Mouse (Mus musculus) stomach, embryonic 15.5 days (tissue): Measurements from ENCODE around the gene Napepld. TPM values are rescaled to one million over a fixed set of nuclear protein-coding genes. Genes with fewer than 3 reads are reported as not detected.
"Not testable (repeated sequence)": the region's sequence is repeated elsewhere in the genome, so short reads cannot be mapped to it uniquely, and the experiment has no call there.

Experiments used
- ATAC-seq: fragments of 200-750 bp; cut with Nextera tagmentation; 2 replicates; pipeline ENCODE4 v1.8.0; 2017; ENCODE audit warnings: low read depth, moderate number of reproducible peaks, moderate TSS enrichment; ENCODE audit not compliant: insufficient read depth, low FRiP score
- H3K27ac ChIP-seq: fragments of 300-500 bp; sonication (generic); 2 replicates; pipeline ENCODE4 v1.5.1; 2015; ENCODE audit warnings: mild to moderate bottlenecking, inconsistent platforms
- H3K27me3 ChIP-seq: fragments of 300-500 bp; sonication (generic); replicated peaks from 2 replicates; pipeline ENCODE4 v1.6.1; 2015; ENCODE audit warnings: inconsistent platforms
- H3K36me3 ChIP-seq: fragments of 300-500 bp; sonication (generic); 2 replicates; pipeline ENCODE4 v1.6.1; 2015; ENCODE audit warnings: inconsistent platforms
- H3K4me1 ChIP-seq: fragments of 300-500 bp; sonication (generic); 2 replicates; pipeline ENCODE4 v1.6.1; 2015; ENCODE audit warnings: inconsistent platforms
- H3K4me2 ChIP-seq: fragments of 300-500 bp; sonication (generic); 2 replicates; pipeline ENCODE4 v1.6.1; 2015; ENCODE audit warnings: mild to moderate bottlenecking, inconsistent platforms
- H3K4me3 ChIP-seq: fragments of 300-500 bp; sonication (generic); replicated peaks from 2 replicates; pipeline ENCODE4 v1.5.1; 2015; ENCODE audit warnings: inconsistent platforms
- H3K9ac ChIP-seq: fragments of 300-500 bp; sonication (generic); 2 replicates; pipeline ENCODE4 v1.6.1; 2015; ENCODE audit warnings: inconsistent platforms
- H3K9me3 ChIP-seq: fragments of 300-500 bp; sonication (generic); 2 replicates; pipeline ENCODE4 v1.6.1; 2016; ENCODE audit warnings: inconsistent platforms
- WGBS: fragments of 180-500 bp; shearing (Covaris S2); methylation state at CpG from one replicate; pipeline ENCODE4 v1.1.7; 2015; 5-methylcytosine and 5-hydroxymethylcytosine counted together
- polyA plus RNA-seq: library from polyadenylated mRNA; unstranded; fragments of >200 nt; fragmentation: Nextera tagmentation; extraction: Ambion mirVana; gene quantifications from 2 replicates; pipeline ENCODE4 v1.2.1, GENCODE M21; 2015

Gene Napepld
- polyA plus RNA-seq, 1 experiment from 2014 or later, result 2.6 TPM

GRCm38 (mm10) chr5:21732177-21732911 lies 31.1 kb upstream of the Napepld start:
- no peak for ATAC-seq
- Histone ChIP-seq H3K4me3 (no peak overlapping the region), H3K36me3 (no peaks in the 10 kb centered on the region), H3K27ac (no peak overlapping the region), H3K27me3 (no peaks in the 10 kb centered on the region), H3K9ac (no peak overlapping the region), H3K4me2 (no peak overlapping the region), H3K4me1 (no peaks in the 10 kb centered on the region), H3K9me3 (no peaks in the 10 kb centered on the region)
- 79% methylated on average over 3 of the region's 3 CpGs for WGBS

GRCm38 (mm10) chr5:21729107-21729506 lies 27.9 kb upstream of the Napepld start:
- H3K4me3 ChIP-seq, result no peak overlapping the region
- H3K27me3 ChIP-seq, result no peaks in the 10 kb centered on the region
- no peaks in the 10 kb centered on the region for H3K9me3 ChIP-seq
- H3K36me3 ChIP-seq, result no peaks in the 10 kb centered on the region
- H3K27ac ChIP-seq, result no peak overlapping the region
- H3K9ac ChIP-seq, result no peak overlapping the region
- no peak for ATAC-seq
- H3K4me2 ChIP-seq, result no peak overlapping the region
- no peaks in the 10 kb centered on the region for H3K4me1 ChIP-seq
- 73% methylated on average over 5 of the region's 5 CpGs for WGBS

- 24% methylated on average over 7 of the region's 7 CpGs for WGBS
- H3K36me3 ChIP-seq, result no peaks in the 10 kb centered on the region
- ATAC-seq, result no peak
- H3K4me1 ChIP-seq, result no peaks in the 10 kb centered on the region
- no peak overlapping the region for H3K4me2 ChIP-seq
- H3K9ac ChIP-seq, result no peak overlapping the region
- no peaks in the 10 kb centered on the region for H3K9me3 ChIP-seq
- no peak overlapping the region for H3K4me3 ChIP-seq
- peak overlapping the region; percentile 45 for H3K27ac ChIP-seq
- no peaks in the 10 kb centered on the region for H3K27me3 ChIP-seq
Observed at GRCm38 (mm10) chr5:21724872-21725271, 23.7 kb upstream of the Napepld start.

GRCm38 (mm10) chr5:21724427-21724826 lies 23.2 kb upstream of the Napepld start:
- Histone ChIP-seq H3K27me3 (no peaks in the 10 kb centered on the region), H3K9ac (no peak overlapping the region), H3K4me2 (no peak overlapping the region), H3K4me3 (no peak overlapping the region), H3K9me3 (no peaks in the 10 kb centered on the region), H3K36me3 (no peaks in the 10 kb centered on the region), H3K4me1 (no peaks in the 10 kb centered on the region), H3K27ac (peak overlapping the region; percentile 45; the same call in 1 of the 2 replicates)
- no peak for ATAC-seq
- WGBS, result 53% methylated on average over 1 of the region's 1 CpGs

- no peaks in the 10 kb centered on the region for H3K36me3 ChIP-seq
- H3K27ac ChIP-seq, result no peak overlapping the region
- WGBS, result 95% methylated on average over 2 of the region's 2 CpGs
- ATAC-seq, result no peak
- no peaks in the 10 kb centered on the region for H3K9me3 ChIP-seq
- H3K4me1 ChIP-seq, result no peaks in the 10 kb centered on the region
- no peak overlapping the region for H3K4me2 ChIP-seq
- no peak overlapping the region for H3K9ac ChIP-seq
- no peak overlapping the region for H3K4me3 ChIP-seq
- no peaks in the 10 kb centered on the region for H3K27me3 ChIP-seq
Observed at GRCm38 (mm10) chr5:21719209-21719608, 18.0 kb upstream of the Napepld start.

- no peaks in the 10 kb centered on the region for H3K27me3 ChIP-seq
- no peak for ATAC-seq
- no peak overlapping the region for H3K4me3 ChIP-seq
- H3K9me3 ChIP-seq, result no peaks in the 10 kb centered on the region
- H3K36me3 ChIP-seq, result no peaks in the 10 kb centered on the region
- no peak overlapping the region for H3K9ac ChIP-seq
- no peak overlapping the region for H3K4me2 ChIP-seq
- H3K27ac ChIP-seq, result no peak overlapping the region
- 76% methylated on average over 5 of the region's 5 CpGs for WGBS
- no peaks in the 10 kb centered on the region for H3K4me1 ChIP-seq
Observed at GRCm38 (mm10) chr5:21718546-21718945, 17.4 kb upstream of the Napepld start.

GRCm38 (mm10) chr5:21717165-21717715 lies 16.0 kb upstream of the Napepld start:
- no peak overlapping the region for H3K27ac ChIP-seq
- no peaks in the 10 kb centered on the region for H3K4me1 ChIP-seq
- no peak overlapping the region for H3K4me3 ChIP-seq
- no peaks in the 10 kb centered on the region for H3K9me3 ChIP-seq
- no peaks in the 10 kb centered on the region for H3K27me3 ChIP-seq
- ATAC-seq, result no peak
- no peak overlapping the region for H3K9ac ChIP-seq
- 82% methylated on average over 10 of the region's 10 CpGs for WGBS
- no peak overlapping the region for H3K4me2 ChIP-seq
- no peaks in the 10 kb centered on the region for H3K36me3 ChIP-seq

- Histone ChIP-seq H3K4me3 (no peak overlapping the region), H3K4me2 (no peak overlapping the region), H3K9me3 (no peaks in the 10 kb centered on the region), H3K9ac (no peak overlapping the region), H3K27me3 (no peaks in the 10 kb centered on the region), H3K27ac (no peak overlapping the region), H3K36me3 (no peaks in the 10 kb centered on the region), H3K4me1 (no peaks in the 10 kb centered on the region)
- no peak for ATAC-seq
- 88% methylated on average over 4 of the region's 4 CpGs for WGBS
Observed at GRCm38 (mm10) chr5:21714447-21714846, 13.3 kb upstream of the Napepld start.

- no peak overlapping the region for H3K4me2 ChIP-seq
- H3K36me3 ChIP-seq, result no peaks in the 10 kb centered on the region
- no peaks in the 10 kb centered on the region for H3K4me1 ChIP-seq
- no peak overlapping the region for H3K9ac ChIP-seq
- no peaks in the 10 kb centered on the region for H3K27me3 ChIP-seq
- 45% methylated on average over 13 of the region's 13 CpGs for WGBS
- no peak for ATAC-seq
- H3K9me3 ChIP-seq, result no peaks in the 10 kb centered on the region
- H3K27ac ChIP-seq, result no peak overlapping the region
- H3K4me3 ChIP-seq, result no peak overlapping the region
Observed at GRCm38 (mm10) chr5:21712127-21712715, 11.0 kb upstream of the Napepld start.

GRCm38 (mm10) chr5:21708011-21708410 lies 6.8 kb upstream of the Napepld start:
- not testable (repeated sequence) for H3K27me3 ChIP-seq, H3K36me3 ChIP-seq, H3K9ac ChIP-seq, H3K4me3 ChIP-seq, H3K9me3 ChIP-seq, H3K4me1 ChIP-seq, ATAC-seq, H3K4me2 ChIP-seq, H3K27ac ChIP-seq
- 87% methylated on average over 8 of the region's 8 CpGs for WGBS

- no peak for ATAC-seq
- no peaks in the 10 kb centered on the region for H3K9me3 ChIP-seq
- WGBS, result 69% methylated on average over 4 of the region's 4 CpGs
Observed at GRCm38 (mm10) chr5:21706546-21706945, 5.3 kb upstream of the Napepld start.

GRCm38 (mm10) chr5:21703708-21704107 lies 2.5 kb upstream of the Napepld start:
- Histone ChIP-seq H3K36me3 (no peaks in the 10 kb centered on the region), H3K9me3 (no peaks in the 10 kb centered on the region), H3K4me1 (no peaks in the 10 kb centered on the region), H3K27me3 (no peaks in the 10 kb centered on the region), H3K4me2 (no peak overlapping the region), H3K9ac (no peak overlapping the region), H3K4me3 (no peak overlapping the region), H3K27ac (no peak overlapping the region)
- no peak for ATAC-seq
- 68% methylated on average over 3 of the region's 3 CpGs for WGBS

More at GRCm38 (mm10) chr5:21706546-21706945, 5.3 kb upstream of the Napepld start:
- Histone ChIP-seq H3K36me3 (no peaks in the 10 kb centered on the region), H3K4me3 (no peak overlapping the region), H3K27ac (no peak overlapping the region), H3K9ac (no peak overlapping the region), H3K27me3 (no peaks in the 10 kb centered on the region), H3K4me1 (no peaks in the 10 kb centered on the region), H3K4me2 (no peak overlapping the region)
